Mouse (Mus musculus): ENCODE measurements around the gene Efcab14. TPM values are rescaled to one million over a fixed set of nuclear protein-coding genes. Genes with fewer than 3 reads are reported as not detected.

Gene Efcab14
- total RNA-seq (2021): 10 to 100 TPM; 38.8 to 43.8 TPM
- long read RNA-seq, experiment 1, full-length matches to known transcripts: 6 of 12 reads
- long read RNA-seq, experiment 1, partial matches to known transcripts: 2 of 12 reads
- long read RNA-seq, experiment 1, other reads (novel, unspliced or antisense): 4 of 12 reads
- long read RNA-seq, experiment 2, partial matches to known transcripts: 3 of 8 reads
- long read RNA-seq, experiment 2, other reads (novel, unspliced or antisense): 1 of 8 reads

DNA sequence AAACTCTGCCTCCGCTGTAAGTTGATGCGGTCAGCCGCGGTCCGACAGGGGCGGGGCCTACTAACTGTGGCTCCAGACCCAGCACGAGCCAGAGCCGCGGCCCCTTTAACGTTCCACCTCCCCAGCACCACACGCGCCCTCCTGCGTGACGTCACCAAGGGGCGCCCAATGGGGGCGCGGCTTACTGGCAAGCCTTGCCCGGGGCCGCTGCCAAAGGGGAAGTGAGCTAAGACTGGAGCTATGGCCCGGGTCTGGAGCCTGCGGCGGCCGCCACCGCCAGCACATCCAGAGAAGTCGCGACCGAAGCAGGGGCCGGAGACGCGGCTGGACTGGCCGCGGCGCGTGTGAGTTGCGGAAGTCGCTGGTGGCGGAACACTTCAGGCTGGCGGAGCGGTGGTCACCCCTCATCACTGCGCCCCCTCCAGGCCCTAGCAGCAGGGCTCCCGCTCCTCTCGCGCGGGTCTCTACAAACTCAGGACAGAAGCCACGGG is at the start of gene Efcab14:
Gene Efcab14 (plus strand): TSS at position 194 of the 491 bp plus-strand sequence.
- DNase-seq: peak; percentile 99

GRCm38 (mm10) chr4:115701468-115701867 is 36.1 kb upstream of the Efcab14 start:
- peak; percentile 62 to 69 for DNase-seq

DNA sequence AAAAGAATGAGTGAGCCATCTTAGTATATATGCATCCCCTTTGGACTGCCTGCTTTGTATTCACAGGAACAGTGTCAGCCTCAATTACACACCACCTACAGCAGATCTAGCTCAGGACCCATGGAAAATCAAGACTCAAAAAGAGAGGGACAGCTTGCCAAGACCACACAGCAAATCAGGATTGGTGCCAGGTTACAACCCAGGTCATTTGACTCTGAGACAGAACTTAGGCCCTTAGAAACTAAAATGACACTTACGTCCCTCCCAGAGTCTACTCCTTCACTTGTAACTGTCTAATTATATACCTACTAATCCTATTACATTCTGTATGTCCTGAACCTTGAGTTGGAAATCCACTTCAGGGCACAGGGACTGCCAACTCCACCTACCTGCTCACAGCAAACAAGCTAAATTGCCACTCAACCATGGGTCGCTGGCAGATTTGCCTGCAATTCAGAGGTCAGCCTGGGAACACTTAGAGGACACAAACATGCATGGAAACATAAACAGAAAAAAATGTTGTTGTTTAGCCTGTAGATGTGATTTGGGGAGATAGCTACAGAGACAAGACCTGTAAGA is 33.5 kb upstream of the Efcab14 start:
- no peak for DNase-seq

DNA sequence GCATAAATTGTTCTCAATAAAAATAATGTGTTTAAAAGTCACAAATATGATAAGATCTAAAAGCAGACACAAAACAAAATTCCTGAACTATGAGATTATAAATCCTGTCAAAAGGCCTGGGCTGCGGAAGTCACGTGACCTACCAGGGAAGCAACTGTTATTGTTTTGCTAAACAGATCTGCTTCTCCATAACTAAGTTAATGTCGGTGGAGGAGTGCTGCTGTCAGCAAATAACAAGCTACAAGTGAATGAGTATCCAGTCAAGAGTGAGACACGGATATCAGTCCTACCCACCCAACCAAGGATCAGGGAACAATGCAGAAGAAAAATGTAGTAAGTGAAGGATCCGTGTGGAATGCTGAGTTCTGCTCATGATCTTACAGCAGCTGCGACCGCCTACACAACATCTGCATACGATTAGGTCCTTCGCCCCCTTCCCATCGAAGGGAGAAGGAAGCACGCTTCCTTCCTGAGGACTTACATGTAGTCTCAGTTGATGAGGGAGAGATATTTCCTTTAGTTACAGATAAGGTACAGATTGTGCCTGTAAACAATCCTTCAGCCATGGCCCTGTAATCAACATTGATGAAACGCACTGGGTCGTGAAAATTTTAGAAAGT is 28.5 kb upstream of the Efcab14 start:
- peak; percentile 63 to 85 for DNase-seq

GRCm38 (mm10) chr4:115709792-115710418 is 27.6 kb upstream of the Efcab14 start:
- DNase-seq: peak; percentile 91 to 97

DNA sequence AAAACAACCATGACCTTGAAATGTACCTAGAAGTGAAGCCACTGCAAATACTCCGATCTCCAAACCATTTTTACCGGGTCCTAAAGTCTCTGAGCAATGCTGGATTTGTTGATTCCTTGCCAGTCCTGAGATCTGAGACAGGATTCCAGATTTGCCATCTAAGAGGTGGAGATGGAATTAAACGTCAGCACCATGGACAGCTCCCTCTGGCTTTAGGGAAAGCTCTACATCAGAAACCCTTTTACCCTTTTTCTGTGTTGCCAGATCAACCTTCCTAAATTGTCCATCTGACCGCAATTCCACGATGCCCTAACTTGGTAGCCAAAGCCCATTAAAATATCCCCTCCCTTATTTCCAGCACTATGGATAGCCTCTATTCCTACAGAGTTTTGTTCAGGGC is 8.8 kb upstream of the Efcab14 start:
- peak in 1 of 2 experiments; percentile 72 for DNase-seq

GRCm38 (mm10) chr4:115731588-115732222 is 5.8 kb upstream of the Efcab14 start:
- DNase-seq: peak; percentile 72 to 87

DNA sequence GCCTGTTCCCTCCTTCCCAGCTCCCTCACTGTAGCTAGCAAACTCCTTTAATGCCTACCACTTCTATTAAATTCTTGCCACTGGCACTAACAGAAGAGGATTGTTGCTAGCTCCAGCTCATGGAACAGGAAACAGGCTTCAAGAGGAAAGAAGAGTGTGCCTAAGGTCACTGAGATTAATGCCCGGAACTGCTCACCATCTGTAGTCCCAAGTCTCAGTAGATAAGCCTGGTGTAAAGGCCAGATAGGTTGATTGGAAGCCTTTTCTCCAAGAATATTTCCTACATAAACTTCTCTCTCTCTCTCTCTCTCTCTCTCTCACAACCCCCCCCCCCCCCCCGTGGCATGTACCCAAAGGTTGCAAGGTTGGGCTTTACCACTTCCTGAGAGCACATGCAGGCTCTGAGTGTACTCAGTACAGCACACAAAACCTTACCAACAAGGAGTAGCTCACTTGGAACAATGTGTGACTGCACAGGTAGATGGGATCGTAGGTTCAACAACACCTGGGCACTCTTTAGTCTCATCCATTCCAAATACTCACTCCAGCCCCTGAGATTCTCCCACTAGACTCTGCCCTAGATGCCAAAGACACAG is 5.2 kb upstream of the Efcab14 start:
- no peak for DNase-seq

DNA sequence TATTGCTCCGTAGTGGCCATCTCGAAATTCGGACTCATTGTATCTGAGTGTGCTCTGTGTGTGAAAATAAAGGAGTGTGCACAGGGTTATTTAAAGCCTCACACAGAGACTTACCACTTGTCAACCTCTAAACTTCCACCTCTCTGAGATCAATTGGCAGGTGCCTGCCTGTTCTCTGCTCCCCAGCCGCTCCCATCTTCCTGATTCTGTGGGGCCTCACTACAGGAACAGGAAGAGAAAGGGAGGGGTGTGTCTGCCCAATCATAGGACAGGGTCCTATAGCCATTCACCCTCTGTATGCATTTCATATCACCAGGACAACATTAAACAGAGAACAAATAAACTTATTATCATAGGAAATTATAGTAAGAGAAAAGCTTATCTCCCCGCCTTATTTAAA is 3.8 kb upstream of the Efcab14 start:
- no peak for DNase-seq

- DNase-seq: no peak
Measured at GRCm38 (mm10) chr4:115734867-115735266, 2.7 kb upstream of the Efcab14 start.

DNA sequence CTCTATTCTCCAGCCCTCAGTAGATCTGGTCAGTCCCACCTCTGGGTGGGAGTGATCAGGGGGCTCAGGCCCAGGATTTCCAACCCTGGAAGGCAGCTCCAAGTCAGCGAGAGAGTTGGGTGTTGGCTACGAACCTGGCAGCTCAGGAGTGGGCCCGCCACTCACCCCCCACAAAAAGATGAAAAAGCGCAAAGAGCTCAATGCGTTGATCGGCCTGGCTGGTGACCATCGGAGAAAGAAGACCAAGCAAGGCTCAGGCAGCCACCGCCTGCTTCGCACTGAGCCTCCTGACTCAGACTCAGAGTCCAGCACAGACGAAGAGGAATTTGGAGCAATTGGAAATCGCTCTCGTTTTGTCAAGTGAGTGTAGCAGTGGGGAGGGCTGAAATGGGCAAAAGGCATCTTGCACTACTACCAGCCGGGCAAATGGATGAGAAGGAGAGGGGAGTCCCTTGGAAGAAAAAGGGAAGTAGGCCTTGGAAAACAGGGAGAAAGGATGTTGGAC is 989 bp downstream of the Efcab14 start:
- no peak for DNase-seq

DNA sequence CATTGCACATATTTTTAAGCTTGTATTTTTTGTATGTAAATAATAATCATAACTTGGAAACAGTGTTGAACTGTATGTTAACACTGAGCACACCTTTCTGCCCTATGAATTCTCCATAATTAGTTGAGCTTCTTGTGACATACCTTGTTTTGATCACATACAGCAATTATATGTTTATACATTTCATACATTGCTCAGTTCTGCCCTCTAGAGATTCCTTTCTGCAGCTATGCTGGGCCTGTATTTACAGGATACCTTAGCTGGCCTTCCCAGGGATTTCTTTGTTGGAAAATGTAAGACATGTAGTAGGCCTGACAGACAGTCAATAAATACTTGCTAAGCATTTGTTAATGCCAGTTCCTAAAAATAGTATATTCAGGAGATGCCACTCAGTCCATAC is 5.1 kb downstream of the Efcab14 start:
- no peak for DNase-seq

DNA sequence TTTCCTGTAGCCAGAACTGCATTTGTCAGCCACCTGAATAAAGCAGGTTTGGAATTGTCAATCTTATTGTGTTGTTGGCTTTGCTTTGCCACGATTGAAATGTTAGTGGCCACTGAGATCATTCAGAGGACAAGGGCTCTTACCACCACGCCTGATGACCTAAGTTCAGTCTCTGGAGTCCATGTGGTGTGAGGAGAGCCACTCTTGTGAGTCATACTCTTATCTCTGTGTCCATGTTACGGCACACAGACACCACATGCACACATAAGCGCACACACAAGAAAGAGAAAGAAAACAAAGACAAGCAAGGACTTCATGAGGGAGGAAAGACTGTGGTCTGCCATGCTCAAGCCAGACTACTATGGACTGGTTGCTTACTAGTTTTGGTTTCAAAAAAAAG is 5.6 kb downstream of the Efcab14 start:
- no peak for DNase-seq

GRCm38 (mm10) chr4:115748181-115748580 is 10.6 kb downstream of the Efcab14 start:
- DNase-seq: no peak

DNA sequence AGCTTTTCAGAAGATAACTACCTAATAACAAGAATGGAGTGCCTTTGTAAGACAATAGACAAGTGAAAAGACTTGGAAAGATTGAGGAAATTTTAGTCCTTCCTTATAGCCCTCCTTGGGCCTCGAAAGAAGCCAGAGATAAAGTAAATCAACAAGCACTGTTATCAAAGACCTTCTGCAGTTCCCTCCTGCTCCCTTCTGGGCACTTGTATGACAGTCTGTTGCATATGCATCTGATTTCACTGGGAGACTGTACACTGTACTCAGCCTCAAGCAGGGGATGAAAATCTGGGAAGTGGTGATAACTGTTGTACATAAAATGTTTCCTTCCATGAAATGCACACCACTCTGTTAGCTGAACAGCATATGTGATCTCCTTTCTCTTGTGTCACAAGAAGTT is 11.8 kb downstream of the Efcab14 start:
- DNase-seq: no peak

GRCm38 (mm10) chr4:115754101-115754500 is 16.6 kb downstream of the Efcab14 start:
- no peak for DNase-seq

DNA sequence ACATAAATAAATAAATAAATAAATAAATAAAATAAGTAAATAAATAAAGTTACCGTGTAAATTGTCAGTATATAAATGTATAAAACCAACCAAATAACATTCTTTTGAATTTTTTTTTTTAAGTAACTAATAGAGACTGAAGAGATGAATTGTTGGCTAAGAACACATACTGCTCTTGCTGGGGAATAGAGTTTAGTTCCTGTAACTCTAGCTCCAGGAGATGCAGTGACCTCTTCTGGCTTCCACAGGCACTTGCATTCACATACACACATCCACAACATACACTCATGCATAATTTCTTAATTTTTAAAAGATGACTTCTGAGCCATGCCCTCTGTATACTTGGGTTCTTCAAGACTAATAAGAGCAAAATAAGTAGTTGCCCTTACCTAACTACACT is 17.3 kb downstream of the Efcab14 start:
- DNase-seq: no peak

- DNase-seq: peak; percentile 30 to 49
Measured at GRCm38 (mm10) chr4:115761206-115761605, 23.7 kb downstream of the Efcab14 start.

- no peak for DNase-seq
Measured at GRCm38 (mm10) chr4:115764581-115764980, 27.0 kb downstream of the Efcab14 start.

- DNase-seq: no peak
Measured at GRCm38 (mm10) chr4:115767647-115768467, 30.3 kb downstream of the Efcab14 start.

DNA sequence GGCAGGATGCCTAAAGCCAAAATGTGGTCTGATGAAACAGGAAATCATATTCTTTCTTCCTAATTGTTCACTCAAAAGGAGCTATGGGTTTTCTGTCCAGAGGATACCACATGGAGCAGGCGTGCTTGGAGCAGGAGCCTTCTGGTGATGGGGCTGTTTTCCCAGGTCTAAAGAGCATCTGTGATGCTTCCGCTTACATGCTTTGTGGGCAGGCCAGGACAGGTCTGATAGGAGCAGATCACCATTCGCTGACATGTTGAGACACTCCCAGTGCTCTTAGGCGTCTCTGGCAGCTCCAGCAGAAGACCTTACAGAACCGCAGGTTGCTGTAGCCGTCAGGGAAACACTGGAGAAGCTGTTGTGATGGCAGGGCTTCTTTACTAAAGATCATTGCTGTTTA is 37.5 kb downstream of the Efcab14 start:
- no peak for DNase-seq

Data from heart, adult 18-20 months (tissue).